Mouse (Mus musculus): ENCODE data around the gene Ell2. TPM values are rescaled to one million over a fixed set of nuclear protein-coding genes. Genes with fewer than 3 reads are reported as not detected.

Gene Ell2
- polyA plus RNA-seq (2012; rRNA removed) (20.2 and 30.5 TPM in 2 replicates), polyA plus RNA-seq (2014; fragmentation: Nextera tagmentation; extraction: Ambion mirVana) (41.2 and 44.0 TPM in 2 replicates)

- H3K4me3 ChIP-seq (ENCODE audit: insufficient read depth in 1 of 2, low read depth in 2 of 2, low read length in 2 of 2), result peak within 1 kb of the TSS; percentile 82 to 89
- DNase-seq (ENCODE audit: low read depth in 3 of 3, low spot score in 3 of 3), result no peak
- ATAC-seq (ENCODE audit: insufficient read depth), result no peak
- TF ChIP-seq CTCF (IDR thresholded peaks at IDR 0.05; ENCODE audit: low read depth) (no peak), EP300 (IDR thresholded peaks at IDR 0.05; ENCODE audit: low read depth) (no peak)
- H3K4me2 ChIP-seq (ENCODE audit: low read depth), result peak within 1 kb of the TSS; percentile 95
- H3K9ac ChIP-seq (replicated peaks), result peak within 1 kb of the TSS; percentile 96
- 92% methylated on average over 1 of the region's 1 CpGs for WGBS (ENCODE audit: insufficient replicate concordance)
- peak within 1 kb of the TSS; percentile 76 for H3K27ac ChIP-seq
- H3K36me3 ChIP-seq (replicated peaks; ENCODE audit: control insufficient read depth, insufficient read depth, low read depth), result peaks cover 16% of the 10 kb centered on the region
- no peaks in the 10 kb centered on the region for H3K27me3 ChIP-seq (ENCODE audit: control insufficient read depth, insufficient read depth, low read length)
- H3K9me3 ChIP-seq (ENCODE audit: control insufficient read depth, low read length), result no peaks in the 10 kb centered on the region
- H3K4me1 ChIP-seq (replicated peaks; ENCODE audit: control insufficient read depth in 2 of 2, insufficient read depth in 2 of 2, low read length in 1 of 2), result peaks cover 15 to 17% of the 10 kb centered on the region in 2 experiments
Observed at GRCm38 (mm10) chr13:75706457-75706856, at the start of gene Ell2. Gene Ell2, plus strand, starts transcription at chr13:75706757.

- ATAC-seq (ENCODE audit: insufficient read depth), result no peak
- WGBS (ENCODE audit: insufficient replicate concordance), result 55% methylated on average over 3 of the region's 3 CpGs
- peaks cover 8 to 13% of the 10 kb centered on the region in 2 experiments for H3K4me1 ChIP-seq (replicated peaks; ENCODE audit: control insufficient read depth in 2 of 2, insufficient read depth in 2 of 2, low read length in 1 of 2)
- no peaks in the 10 kb centered on the region for H3K36me3 ChIP-seq (replicated peaks; ENCODE audit: control insufficient read depth, insufficient read depth, low read depth)
- H3K27ac ChIP-seq, result no peak overlapping the region
- H3K9me3 ChIP-seq (ENCODE audit: control insufficient read depth, low read length), result no peaks in the 10 kb centered on the region
- H3K27me3 ChIP-seq (ENCODE audit: control insufficient read depth, insufficient read depth, low read length), result no peaks in the 10 kb centered on the region
- H3K4me3 ChIP-seq (ENCODE audit: insufficient read depth in 1 of 2, low read depth in 2 of 2, low read length in 2 of 2), result no peak overlapping the region
- H3K9ac ChIP-seq (replicated peaks), result no peak overlapping the region
- DNase-seq (ENCODE audit: low read depth in 3 of 3, low spot score in 3 of 3), result no peak
- no peak overlapping the region for H3K4me2 ChIP-seq (ENCODE audit: low read depth)
- TF ChIP-seq CTCF (IDR thresholded peaks at IDR 0.05; ENCODE audit: low read depth), result no peak
- no peak for TF ChIP-seq EP300 (IDR thresholded peaks at IDR 0.05; ENCODE audit: low read depth)
Observed at GRCm38 (mm10) chr13:75685438-75685837, 21.1 kb upstream of the Ell2 start.

GRCm38 (mm10) chr13:75686995-75687394, 19.6 kb upstream of the Ell2 start:
- Histone ChIP-seq H3K9ac (replicated peaks) (no peak overlapping the region; the same call in 1 of the 2 replicates), H3K27me3 (ENCODE audit: control insufficient read depth, insufficient read depth, low read length) (no peaks in the 10 kb centered on the region), H3K36me3 (replicated peaks; ENCODE audit: control insufficient read depth, insufficient read depth, low read depth) (no peaks in the 10 kb centered on the region), H3K9me3 (ENCODE audit: control insufficient read depth, low read length) (no peaks in the 10 kb centered on the region), H3K4me1 (replicated peaks; ENCODE audit: control insufficient read depth in 2 of 2, insufficient read depth in 2 of 2, low read length in 1 of 2) (peaks cover 8 to 13% of the 10 kb centered on the region in 2 experiments), H3K27ac (peak overlapping the region; percentile 40), H3K4me3 (ENCODE audit: insufficient read depth in 1 of 2, low read depth in 2 of 2, low read length in 2 of 2) (no peak overlapping the region), H3K4me2 (ENCODE audit: low read depth) (peak overlapping the region; percentile 25)
- DNase-seq (ENCODE audit: low read depth in 3 of 3, low spot score in 3 of 3) (peak; percentile 19 to 56 (median 38)), ATAC-seq (ENCODE audit: insufficient read depth) (peak; percentile 93)
- WGBS (ENCODE audit: insufficient replicate concordance), result 27% methylated on average over 4 of the region's 4 CpGs
- TF ChIP-seq CTCF (IDR thresholded peaks at IDR 0.05; ENCODE audit: low read depth) (no peak), EP300 (IDR thresholded peaks at IDR 0.05; ENCODE audit: low read depth) (peak; percentile 87)

DNA sequence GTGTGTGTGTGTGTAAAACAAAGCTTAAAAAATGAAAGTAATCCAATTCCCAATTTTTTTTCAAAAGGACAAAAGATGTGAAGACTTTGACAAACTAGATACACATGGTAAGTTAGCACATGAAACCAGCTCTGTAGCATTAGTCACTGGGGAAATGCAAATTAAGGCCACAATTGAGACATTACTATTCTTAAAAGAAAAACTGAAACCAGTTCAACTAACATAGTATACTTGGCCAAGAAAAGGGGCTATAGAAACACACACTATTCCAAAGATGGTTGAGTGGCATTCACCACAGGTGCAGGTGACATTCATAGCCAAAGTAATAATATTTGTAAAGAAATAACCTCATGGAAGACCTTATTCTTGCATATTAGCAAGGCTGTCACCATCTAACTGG, 14.9 kb upstream of the Ell2 start:
- no peak overlapping the region for H3K4me2 ChIP-seq (ENCODE audit: low read depth)
- no peak for TF ChIP-seq CTCF (IDR thresholded peaks at IDR 0.05; ENCODE audit: low read depth)
- TF ChIP-seq EP300 (IDR thresholded peaks at IDR 0.05; ENCODE audit: low read depth), result no peak
- H3K36me3 ChIP-seq (replicated peaks; ENCODE audit: control insufficient read depth, insufficient read depth, low read depth), result no peaks in the 10 kb centered on the region
- no peaks in the 10 kb centered on the region for H3K27me3 ChIP-seq (ENCODE audit: control insufficient read depth, insufficient read depth, low read length)
- no peak for ATAC-seq (ENCODE audit: insufficient read depth)
- peaks cover 15% of the 10 kb centered on the region in 2 experiments for H3K4me1 ChIP-seq (replicated peaks; ENCODE audit: control insufficient read depth in 2 of 2, insufficient read depth in 2 of 2, low read length in 1 of 2)
- H3K4me3 ChIP-seq (ENCODE audit: insufficient read depth in 1 of 2, low read depth in 2 of 2, low read length in 2 of 2), result no peak overlapping the region
- H3K9ac ChIP-seq (replicated peaks), result no peak overlapping the region
- H3K27ac ChIP-seq, result no peak overlapping the region
- no peaks in the 10 kb centered on the region for H3K9me3 ChIP-seq (ENCODE audit: control insufficient read depth, low read length)
- no peak for DNase-seq (ENCODE audit: low read depth in 3 of 3, low spot score in 3 of 3)

DNA sequence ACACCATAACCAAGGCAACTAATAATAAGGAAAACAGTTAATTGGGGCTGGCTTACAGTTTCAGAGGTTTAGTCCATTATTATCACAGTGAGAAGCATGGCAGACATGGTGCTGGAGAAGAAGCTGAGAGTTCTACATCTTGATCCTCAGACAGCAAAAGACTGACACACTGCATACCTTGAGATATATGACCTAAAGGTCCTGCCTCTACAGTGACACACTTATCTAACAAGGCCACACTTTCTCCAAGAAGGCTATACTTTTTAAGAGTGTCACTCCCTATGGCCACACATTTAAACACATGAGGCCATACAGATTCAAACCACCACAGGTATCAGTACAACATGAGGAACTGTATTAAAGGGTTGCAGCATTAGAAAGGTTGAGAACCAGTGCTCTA, 13.5 kb upstream of the Ell2 start:
- H3K36me3 ChIP-seq (replicated peaks; ENCODE audit: control insufficient read depth, insufficient read depth, low read depth), result no peaks in the 10 kb centered on the region
- DNase-seq (ENCODE audit: low read depth in 3 of 3, low spot score in 3 of 3), result peak in 1 of 3 experiments; percentile 44
- no peak overlapping the region for H3K4me2 ChIP-seq (ENCODE audit: low read depth)
- peak; percentile 92 for ATAC-seq (ENCODE audit: insufficient read depth)
- no peak overlapping the region for H3K4me3 ChIP-seq (ENCODE audit: insufficient read depth in 1 of 2, low read depth in 2 of 2, low read length in 2 of 2)
- no peaks in the 10 kb centered on the region for H3K9me3 ChIP-seq (ENCODE audit: control insufficient read depth, low read length)
- no peak overlapping the region for H3K27ac ChIP-seq
- no peaks in the 10 kb centered on the region for H3K27me3 ChIP-seq (ENCODE audit: control insufficient read depth, insufficient read depth, low read length)
- TF ChIP-seq CTCF (IDR thresholded peaks at IDR 0.05; ENCODE audit: low read depth) (no peak), EP300 (IDR thresholded peaks at IDR 0.05; ENCODE audit: low read depth) (peak; percentile 70)
- no peak overlapping the region for H3K9ac ChIP-seq (replicated peaks)
- H3K4me1 ChIP-seq (replicated peaks; ENCODE audit: control insufficient read depth in 2 of 2, insufficient read depth in 2 of 2, low read length in 1 of 2), result peaks cover 6 to 8% of the 10 kb centered on the region in 2 experiments; a peak in 3 of 4 replicates
